8 mouse cellular contexts compared by ENCODE assay signal in the genomic region with DNA sequence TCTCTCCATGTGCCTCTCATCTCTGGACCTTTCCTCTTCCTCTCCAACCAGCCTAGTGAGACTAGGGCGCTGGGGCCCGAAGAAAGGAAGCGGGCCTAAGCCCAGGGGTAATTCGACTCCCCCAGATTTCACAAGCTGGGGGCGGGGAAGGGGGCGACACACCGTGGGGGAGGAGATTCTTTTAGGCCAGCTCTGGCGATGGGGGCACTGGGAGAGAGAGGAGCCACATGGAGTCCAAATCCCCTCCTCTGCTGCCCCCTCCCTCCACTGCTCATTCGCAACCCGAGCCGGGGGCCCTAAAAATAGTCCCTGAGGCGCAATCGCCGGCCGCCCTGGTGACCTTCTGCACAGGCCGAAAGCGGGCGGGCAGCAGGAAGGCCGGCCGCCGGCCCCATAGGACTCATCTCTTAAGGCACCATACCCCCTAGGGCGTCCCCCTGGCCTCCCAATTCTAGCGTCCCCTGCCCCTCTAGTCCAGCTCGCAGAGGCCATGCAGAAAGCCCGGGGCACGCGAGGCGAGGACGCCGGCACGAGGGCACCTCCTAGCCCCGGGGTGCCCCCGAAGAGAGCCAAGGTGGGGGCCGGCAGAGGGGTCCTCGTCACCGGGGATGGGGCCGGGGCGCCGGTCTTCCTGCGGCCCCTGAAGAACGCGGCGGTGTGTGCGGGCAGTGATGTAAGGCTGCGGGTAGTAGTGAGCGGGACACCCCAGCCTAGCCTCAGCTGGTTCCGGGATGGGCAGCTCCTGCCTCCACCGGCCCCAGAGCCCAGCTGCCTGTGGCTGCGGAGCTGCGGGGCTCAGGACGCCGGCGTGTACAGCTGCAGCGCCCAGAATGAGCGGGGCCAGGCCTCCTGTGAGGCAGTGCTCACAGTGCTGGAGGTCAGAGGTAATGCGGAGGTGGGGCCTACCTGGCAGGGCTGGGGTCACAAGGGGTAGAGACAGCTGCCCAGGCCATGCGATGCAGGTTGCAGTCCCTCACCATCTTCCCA. TPM values are rescaled to one million over a fixed set of nuclear protein-coding genes. Genes with fewer than 3 reads are reported as not detected.
DNase-seq lines count a peak whose midpoint lies in the region; ATAC-seq and TF ChIP-seq lines count a peak whose summit lies in the region.

A gene (plus strand): TSS at position 348 of the 987 bp plus-strand sequence.

- H3K79me2 ChIP-seq in heart, adult 2 months (replicated peaks; ENCODE audit: control insufficient read depth, insufficient read depth, low read length), result peaks cover 2% of the 10 kb centered on the region; the same call in 1 of the 2 replicates

- no peaks in the 10 kb centered on the region for H3K36me3 ChIP-seq in heart, adult 2 months (ENCODE audit: control insufficient read depth, insufficient read depth, low read length)
- no peaks in the 10 kb centered on the region for H3K36me3 ChIP-seq in midbrain, postnatal 0 days (ENCODE audit: insufficient read depth, low read length)

- no peak for TF ChIP-seq CTCF in left cerebral cortex, adult 2 months (IDR thresholded peaks at IDR 0.05)
- no peak for TF ChIP-seq CTCF in heart, adult 2 months (IDR thresholded peaks at IDR 0.05)
- no peak for TF ChIP-seq CTCF in midbrain, postnatal 0 days (IDR thresholded peaks at IDR 0.05)

- no peak for ATAC-seq in midbrain, postnatal 0 days (ENCODE audit: low FRiP score)

- H3K27ac ChIP-seq in left cerebral cortex, adult 2 months, result no peak within 1 kb of the TSS
- peak within 1 kb of the TSS; percentile 95 for H3K27ac ChIP-seq in heart, adult 2 months
- no peak within 1 kb of the TSS for H3K27ac ChIP-seq in midbrain, postnatal 0 days (ENCODE audit: low read depth, low read length)

- peak within 1 kb of the TSS; percentile 30 for H3K4me2 ChIP-seq in midbrain, postnatal 0 days (ENCODE audit: low read depth, low read length, poor library complexity, severe bottlenecking)

- peaks cover 3% of the 10 kb centered on the region for H3K4me1 ChIP-seq in heart, adult 2 months (ENCODE audit: control insufficient read depth, insufficient read depth, low read length)
- peaks cover 10% of the 10 kb centered on the region for H3K4me1 ChIP-seq in midbrain, postnatal 0 days (ENCODE audit: insufficient read depth, low read length)

- TF ChIP-seq EP300 in heart, adult 2 months (IDR thresholded peaks at IDR 0.05; ENCODE audit: insufficient read depth, low read depth, low read length), result no peak

- H3K9ac ChIP-seq in heart, adult 2 months (ENCODE audit: low read depth, low read length), result peak within 1 kb of the TSS; percentile 92
- H3K9ac ChIP-seq in midbrain, postnatal 0 days (replicated peaks; ENCODE audit: low read length, poor library complexity, severe bottlenecking), result 0 out of 2 replicates have a peak within 1 kb of the TSS, but pooled peaks have one; percentile 33

- H3K9me3 ChIP-seq in midbrain, postnatal 0 days (ENCODE audit: low read length), result no peaks in the 10 kb centered on the region

- no peak for DNase-seq in left cerebral cortex, adult 2 months (ENCODE audit: extremely low spot score in 1 of 2, low spot score in 2 of 2)
- no peak for DNase-seq in left cerebral cortex, adult 11 months (ENCODE audit: low spot score)
- peak; percentile 53 for DNase-seq in embryo, embryonic 9.5 days (ENCODE audit: extremely low spot score)
- peak; percentile 69 to 71 for DNase-seq in heart, adult 2 months
- DNase-seq in layer of hippocampus, postnatal 14 days (ENCODE audit: low spot score in 2 of 2), result no peak
- no peak for DNase-seq in midbrain, postnatal 0 days (ENCODE audit: low spot score)
- no peak for DNase-seq in natural killer cell, adult 2 months (ENCODE audit: low spot score in 2 of 2)
- no peak for DNase-seq in lung, postnatal 36 days

- H3K27me3 ChIP-seq in heart, adult 2 months (ENCODE audit: control insufficient read depth, insufficient read depth, low read length), result no peaks in the 10 kb centered on the region
- no peaks in the 10 kb centered on the region for H3K27me3 ChIP-seq in midbrain, postnatal 0 days (ENCODE audit: insufficient read depth, low read length)

- 12% methylated on average over 57 of the region's 57 CpGs for WGBS in heart, adult 2 months
- WGBS in midbrain, postnatal 0 days, result 14% methylated on average over 57 of the region's 57 CpGs

- no peak within 1 kb of the TSS for H3K4me3 ChIP-seq in left cerebral cortex, adult 2 months
- peak within 1 kb of the TSS; percentile 46 for H3K4me3 ChIP-seq in heart, adult 2 months
- H3K4me3 ChIP-seq in midbrain, postnatal 0 days (ENCODE audit: low read depth, low read length), result no peak within 1 kb of the TSS

- TF ChIP-seq POLR2A in heart, adult 2 months (IDR thresholded peaks at IDR 0.05; ENCODE audit: insufficient read depth, low read depth, low read length), result peak; percentile 58; the same call in 1 of the 2 replicates

- intact Hi-C loops in left cerebral cortex, adult 2 months (cut with DNase I), result no loop called here
- intact Hi-C loops in heart, adult 2 months (cut with DNase I), result loop anchor here (5.0 kb wide), 1 partner anchor 32 kb away; no protein-coding TSS in a partner anchor

RNA-seq across cellular contexts. Expression of the gene that starts here (rescaled TPM):
- 100 to 1,000 TPM; 199 to 215 TPM for total RNA-seq in left cerebral cortex, adult 2 months (2021)
- 100 to 1,000 TPM; 131 to 135 TPM for total RNA-seq in heart, adult 2 months (2021)
- 94.0 and 109 TPM in 2 replicates for polyA plus RNA-seq in heart, adult 2 months (2012; rRNA removed)
- total RNA-seq in layer of hippocampus, postnatal 14 days (2021), result 100 to 1,000 TPM; 184 TPM
- 62.9 and 70.6 TPM in 2 replicates for total RNA-seq in midbrain, postnatal 0 days (2014; rRNA removed)
- 22.0 and 23.7 TPM in 2 replicates for polyA plus RNA-seq in midbrain, postnatal 0 days (2015; fragmentation: Nextera tagmentation; extraction: Ambion mirVana)

Comparison
In these comparisons a context has a peak if more than half of its experiments do, and no peak if none do; other contexts are left out.
1. DNase-seq: peak in embryo, embryonic 9.5 days (single experiment) and heart, adult 2 months (2 of 2); none in left cerebral cortex, adult 2 months (0 of 2), left cerebral cortex, adult 11 months (single experiment), layer of hippocampus, postnatal 14 days (0 of 2), midbrain, postnatal 0 days (single experiment), natural killer cell, adult 2 months (0 of 2) and lung, postnatal 36 days (single experiment).